Mouse (Mus musculus) brain, adult 2 months (tissue): Measurements from ENCODE around the gene Prkch.
"Not testable (repeated sequence)": the region's sequence is repeated elsewhere in the genome, so short reads cannot be mapped to it uniquely, and the experiment has no call there.

Experiments used
- DNase-seq: peaks from one replicate; pipeline ENCODE4 v3.0.0; 2011; ENCODE audit warnings: low read depth, low spot score

Gene Prkch

GRCm38 (mm10) chr12:73584610-73585240 is at the start of gene Prkch:
Gene Prkch, plus strand, starts transcription at chr12:73584796.
- DNase-seq, result peak; percentile 67

GRCm38 (mm10) chr12:73537499-73538138 is 47.0 kb upstream of the Prkch start:
- DNase-seq, result peak; percentile 5

- not testable (repeated sequence) for DNase-seq
Measured at GRCm38 (mm10) chr12:73538139-73538508, 46.5 kb upstream of the Prkch start.

- peak; percentile 10 for DNase-seq
Measured at GRCm38 (mm10) chr12:73539151-73539550, 45.4 kb upstream of the Prkch start.

GRCm38 (mm10) chr12:73540402-73540801 is 44.2 kb upstream of the Prkch start:
- DNase-seq, result no peak

- DNase-seq, result no peak
Measured at GRCm38 (mm10) chr12:73543191-73543590, 41.4 kb upstream of the Prkch start.

- no peak for DNase-seq
Measured at GRCm38 (mm10) chr12:73544736-73545671, 39.6 kb upstream of the Prkch start.

- no peak for DNase-seq
Measured at GRCm38 (mm10) chr12:73545672-73546085, 38.9 kb upstream of the Prkch start.

GRCm38 (mm10) chr12:73546086-73546711 is 38.4 kb upstream of the Prkch start, which contains the start of gene Tmem30b:
Gene Tmem30b, minus strand, starts transcription at chr12:73546392.
- no peak for DNase-seq

GRCm38 (mm10) chr12:73547646-73548045 is 37.0 kb upstream of the Prkch start:
- no peak for DNase-seq

- no peak for DNase-seq
Measured at GRCm38 (mm10) chr12:73548259-73548658, 36.3 kb upstream of the Prkch start.

GRCm38 (mm10) chr12:73554155-73554554 is 30.4 kb upstream of the Prkch start:
- peak; percentile 84 for DNase-seq

GRCm38 (mm10) chr12:73558525-73559195 is 25.9 kb upstream of the Prkch start:
- DNase-seq, result peak; percentile 77

GRCm38 (mm10) chr12:73560091-73560490 is 24.5 kb upstream of the Prkch start:
- peak; percentile 12 for DNase-seq

GRCm38 (mm10) chr12:73563122-73563521 is 21.5 kb upstream of the Prkch start:
- DNase-seq, result not testable (repeated sequence)

- no peak for DNase-seq
Measured at GRCm38 (mm10) chr12:73564176-73564575, 20.4 kb upstream of the Prkch start.

- peak; percentile 49 for DNase-seq
Measured at GRCm38 (mm10) chr12:73564795-73565619, 19.6 kb upstream of the Prkch start.

GRCm38 (mm10) chr12:73565620-73565969 is 19.0 kb upstream of the Prkch start:
- DNase-seq, result no peak

- DNase-seq, result no peak
Measured at GRCm38 (mm10) chr12:73574632-73575031, 10.0 kb upstream of the Prkch start.

- DNase-seq, result no peak
Measured at GRCm38 (mm10) chr12:73578141-73578540, 6.5 kb upstream of the Prkch start.
